9 mouse cellular contexts compared by ENCODE assay signal in genomic region chr5:130078096-130078833, GRCm38 (mm10). TPM values are rescaled to one million over a fixed set of nuclear protein-coding genes. Genes with fewer than 3 reads are reported as not detected.
DNase-seq lines count a peak whose midpoint lies in the region; ATAC-seq and TF ChIP-seq lines count a peak whose summit lies in the region.
"Had no signal": no experiment of that assay in that cellular context is flagged by ENCODE, and none has a peak within 500 bp of the region (broad histone marks: within the 10 kb centered on the region; RNA-seq: fewer than 3 reads in every experiment).

No protein-coding gene starts in this region.

- H3K27me3 ChIP-seq in lung, embryonic 14.5 days (ENCODE audit: insufficient read depth, low read length): 0 out of 2 replicates have a peak, but pooled peaks cover 5% of the 10 kb centered on the region
- no peaks in the 10 kb centered on the region for H3K27me3 ChIP-seq in lung, postnatal 0 days (replicated peaks; ENCODE audit: insufficient read depth, low read length)
- H3K27me3 ChIP-seq in limb, embryonic 15.5 days: no peaks in the 10 kb centered on the region
- H3K27me3 ChIP-seq in neural tube, embryonic 15.5 days (replicated peaks): no peaks in the 10 kb centered on the region; the same call in 1 of the 2 replicates
- no peaks in the 10 kb centered on the region for H3K27me3 ChIP-seq in kidney, embryonic 16.5 days (ENCODE audit: insufficient read depth, low read length)

- H3K9ac ChIP-seq in lung, embryonic 14.5 days: no peak overlapping the region
- no peak overlapping the region for H3K9ac ChIP-seq in lung, postnatal 0 days (replicated peaks; ENCODE audit: low read depth)
- H3K9ac ChIP-seq in limb, embryonic 15.5 days: no peak overlapping the region
- 0 out of 2 replicates have a peak overlapping the region, but pooled peaks have one; percentile 50 for H3K9ac ChIP-seq in neural tube, embryonic 15.5 days (replicated peaks)
- no peak overlapping the region for H3K9ac ChIP-seq in kidney, embryonic 16.5 days (replicated peaks; ENCODE audit: low read length)

- no peak for TF ChIP-seq CTCF in lung, embryonic 14.5 days (IDR thresholded peaks at IDR 0.05; ENCODE audit: low read depth)
- no peak for TF ChIP-seq CTCF in lung, postnatal 0 days (IDR thresholded peaks at IDR 0.05)

- H3K9me3 ChIP-seq in lung, embryonic 14.5 days (ENCODE audit: low read depth, low read length): no peaks in the 10 kb centered on the region
- H3K9me3 ChIP-seq in lung, postnatal 0 days (ENCODE audit: low read length): no peaks in the 10 kb centered on the region
- no peaks in the 10 kb centered on the region for H3K9me3 ChIP-seq in limb, embryonic 15.5 days
- H3K9me3 ChIP-seq in neural tube, embryonic 15.5 days (replicated peaks): 0 out of 2 replicates have a peak, but pooled peaks cover 5% of the 10 kb centered on the region
- peaks cover 6% of the 10 kb centered on the region for H3K9me3 ChIP-seq in kidney, embryonic 16.5 days (ENCODE audit: low read length)
- H3K9me3 ChIP-seq: heart, embryonic 15.5 days had no signal

- H3K4me2 ChIP-seq in lung, embryonic 14.5 days: peak overlapping the region; percentile 83; the same call in 1 of the 2 replicates
- no peak overlapping the region for H3K4me2 ChIP-seq in lung, postnatal 0 days (replicated peaks; ENCODE audit: low read depth, low read length)
- no peak overlapping the region for H3K4me2 ChIP-seq in limb, embryonic 15.5 days
- no peak overlapping the region for H3K4me2 ChIP-seq in neural tube, embryonic 15.5 days
- no peak overlapping the region for H3K4me2 ChIP-seq in kidney, embryonic 16.5 days (replicated peaks; ENCODE audit: low read depth, low read length)

- H3K36me3 ChIP-seq in lung, embryonic 14.5 days (ENCODE audit: insufficient read depth): no peaks in the 10 kb centered on the region
- no peaks in the 10 kb centered on the region for H3K36me3 ChIP-seq in lung, postnatal 0 days (ENCODE audit: insufficient read depth, low read length)
- peaks cover 7% of the 10 kb centered on the region; the same call in 1 of the 2 replicates for H3K36me3 ChIP-seq in limb, embryonic 15.5 days
- H3K36me3 ChIP-seq in neural tube, embryonic 15.5 days: peaks cover 4% of the 10 kb centered on the region; the same call in 1 of the 2 replicates
- peaks cover 6% of the 10 kb centered on the region for H3K36me3 ChIP-seq in kidney, embryonic 16.5 days (ENCODE audit: insufficient read depth, low read length)
- H3K36me3 ChIP-seq: heart, embryonic 15.5 days had no signal

- ATAC-seq in lung, embryonic 14.5 days (ENCODE audit: insufficient read depth): no peak
- no peak for ATAC-seq in lung, postnatal 0 days
- no peak for ATAC-seq in limb, embryonic 15.5 days (ENCODE audit: insufficient number of reproducible peaks, low FRiP score, low TSS enrichment, low read depth)
- no peak for ATAC-seq in neural tube, embryonic 15.5 days (ENCODE audit: low FRiP score)
- no peak for ATAC-seq in kidney, embryonic 16.5 days (ENCODE audit: low FRiP score, low TSS enrichment)

- no peak for TF ChIP-seq EP300 in lung, postnatal 0 days (IDR thresholded peaks at IDR 0.05)

- H3K4me1 ChIP-seq in lung, embryonic 14.5 days (ENCODE audit: insufficient read depth): 0 out of 2 replicates have a peak, but pooled peaks cover 5% of the 10 kb centered on the region
- no peaks in the 10 kb centered on the region for H3K4me1 ChIP-seq in lung, postnatal 0 days (ENCODE audit: insufficient read depth, low read depth, low read length)
- H3K4me1 ChIP-seq in limb, embryonic 15.5 days: peaks cover 29% of the 10 kb centered on the region
- peaks cover 20% of the 10 kb centered on the region for H3K4me1 ChIP-seq in neural tube, embryonic 15.5 days
- H3K4me1 ChIP-seq in kidney, embryonic 16.5 days (ENCODE audit: insufficient read depth, low read length): peaks cover 12% of the 10 kb centered on the region; the same call in 1 of the 2 replicates

- DNase-seq in adrenal gland, postnatal 10 days: peak; percentile 29
- no peak for DNase-seq in adrenal gland, postnatal 4 days (ENCODE audit: low spot score in 2 of 2)
- no peak for DNase-seq in lung, embryonic 14.5 days
- no peak for DNase-seq in lung, postnatal 0 days (ENCODE audit: low spot score)
- DNase-seq in frontal cortex, postnatal 14 days (ENCODE audit: low spot score in 2 of 2): no peak

- H3K4me3 ChIP-seq in lung, embryonic 14.5 days (ENCODE audit: low read depth, low read length): no peak overlapping the region
- H3K4me3 ChIP-seq in lung, postnatal 0 days (ENCODE audit: low read depth, low read length): no peak overlapping the region
- H3K4me3 ChIP-seq in limb, embryonic 15.5 days: 0 out of 2 replicates have a peak overlapping the region, but pooled peaks have one; percentile 66
- no peak overlapping the region for H3K4me3 ChIP-seq in neural tube, embryonic 15.5 days (replicated peaks)
- H3K4me3 ChIP-seq in kidney, embryonic 16.5 days (ENCODE audit: low read length): no peak overlapping the region

- 70% methylated on average over 9 of the region's 9 CpGs for WGBS in lung, embryonic 14.5 days
- WGBS in lung, postnatal 0 days: 61% methylated on average over 9 of the region's 9 CpGs
- WGBS in limb, embryonic 15.5 days: 64% methylated on average over 9 of the region's 9 CpGs
- WGBS in neural tube, embryonic 15.5 days: 76% methylated on average over 9 of the region's 9 CpGs
- WGBS in kidney, embryonic 16.5 days: 63% methylated on average over 9 of the region's 9 CpGs

- no peak overlapping the region for H3K27ac ChIP-seq in lung, embryonic 14.5 days (ENCODE audit: low read depth)
- H3K27ac ChIP-seq in lung, postnatal 0 days (ENCODE audit: low read length): no peak overlapping the region
- peak overlapping the region; percentile 62; the same call in 1 of the 2 replicates for H3K27ac ChIP-seq in limb, embryonic 15.5 days
- no peak overlapping the region for H3K27ac ChIP-seq in neural tube, embryonic 15.5 days (replicated peaks)
- no peak overlapping the region for H3K27ac ChIP-seq in kidney, embryonic 16.5 days (ENCODE audit: low read length)
- H3K27ac ChIP-seq: heart, embryonic 15.5 days had no signal

RNA-seq across cellular contexts. Expression of gene Tpst1, which starts 5.1 kb away (rescaled TPM):
- total RNA-seq in adrenal gland, postnatal 10 days (2021): 10 to 100 TPM; 35.1 to 40.0 TPM
- total RNA-seq in adrenal gland, postnatal 4 days (2021): 10 to 100 TPM; 41.7 to 43.8 TPM
- 76.1 and 77.3 TPM in 2 replicates for polyA plus RNA-seq in lung, embryonic 14.5 days (2014; fragmentation: Nextera tagmentation; extraction: Ambion mirVana)
- 31.5 and 36.9 TPM in 2 replicates for polyA plus RNA-seq in lung, postnatal 0 days (2015; fragmentation: Nextera tagmentation; extraction: Ambion mirVana)
- 119 and 123 TPM in 2 replicates for polyA plus RNA-seq in limb, embryonic 15.5 days (2015; fragmentation: Nextera tagmentation; extraction: Ambion mirVana)
- polyA plus RNA-seq in neural tube, embryonic 15.5 days (2015; fragmentation: Nextera tagmentation; extraction: Ambion mirVana): 58.8 and 59.2 TPM in 2 replicates
- 67.7 and 70.1 TPM in 2 replicates for polyA plus RNA-seq in kidney, embryonic 16.5 days (2015; fragmentation: Nextera tagmentation; extraction: Ambion mirVana)

RNA-seq across cellular contexts. Expression of gene Crcp, which starts 49.2 kb away (rescaled TPM):
- total RNA-seq in adrenal gland, postnatal 10 days (2021): 10 to 100 TPM; 27.7 to 34.4 TPM
- 10 to 100 TPM; 38.9 to 41.3 TPM for total RNA-seq in adrenal gland, postnatal 4 days (2021)
- 27.5 and 28.3 TPM in 2 replicates for polyA plus RNA-seq in lung, embryonic 14.5 days (2014; fragmentation: Nextera tagmentation; extraction: Ambion mirVana)
- polyA plus RNA-seq in lung, postnatal 0 days (2015; fragmentation: Nextera tagmentation; extraction: Ambion mirVana): 31.0 and 31.5 TPM in 2 replicates
- 35.8 and 38.3 TPM in 2 replicates for polyA plus RNA-seq in limb, embryonic 15.5 days (2015; fragmentation: Nextera tagmentation; extraction: Ambion mirVana)
- polyA plus RNA-seq in neural tube, embryonic 15.5 days (2015; fragmentation: Nextera tagmentation; extraction: Ambion mirVana): 73.4 and 80.4 TPM in 2 replicates
- polyA plus RNA-seq in kidney, embryonic 16.5 days (2015; fragmentation: Nextera tagmentation; extraction: Ambion mirVana): 43.7 and 46.2 TPM in 2 replicates

RNA-seq across cellular contexts. Expression of gene Asl, which starts 49.2 kb away (rescaled TPM):
- 100 to 1,000 TPM; 120 to 174 TPM for total RNA-seq in adrenal gland, postnatal 10 days (2021)
- total RNA-seq in adrenal gland, postnatal 4 days (2021): 100 to 1,000 TPM; 149 to 165 TPM
- polyA plus RNA-seq in lung, embryonic 14.5 days (2014; fragmentation: Nextera tagmentation; extraction: Ambion mirVana): 23.1 and 24.3 TPM in 2 replicates
- 27.3 and 29.7 TPM in 2 replicates for polyA plus RNA-seq in lung, postnatal 0 days (2015; fragmentation: Nextera tagmentation; extraction: Ambion mirVana)
- 27.7 and 29.0 TPM in 2 replicates for polyA plus RNA-seq in limb, embryonic 15.5 days (2015; fragmentation: Nextera tagmentation; extraction: Ambion mirVana)
- 38.7 and 46.2 TPM in 2 replicates for polyA plus RNA-seq in neural tube, embryonic 15.5 days (2015; fragmentation: Nextera tagmentation; extraction: Ambion mirVana)
- polyA plus RNA-seq in kidney, embryonic 16.5 days (2015; fragmentation: Nextera tagmentation; extraction: Ambion mirVana): 59.2 and 73.9 TPM in 2 replicates
